Mouse (Mus musculus) gastrocnemius, postnatal 4 days (tissue): ENCODE measurements around the gene Slc22a27. TPM values are rescaled to one million over a fixed set of nuclear protein-coding genes. Genes with fewer than 3 reads are reported as not detected.
"Not testable (repeated sequence)": the region's sequence is repeated elsewhere in the genome, so short reads cannot be mapped to it uniquely, and the experiment has no call there.

Experiments
- DNase-seq, 2 experiments: peaks; one replicate each; pipeline ENCODE4 v3.0.0; 2021 to 2022; ENCODE audit warnings: low spot score in 2 of 2, mixed read lengths in 2 of 2
- long read RNA-seq, 2 experiments: library from polyadenylated mRNA; stranded (forward); transcript quantifications; one replicate each; pipeline ENCODE4 v2.0.0; 2021
- microRNA-seq: library from miRNA; unstranded; fragments of <30 nt; microRNA quantifications from one replicate; pipeline ENCODE4 v1.2.0, GENCODE M21; 2021
- total RNA-seq, 2 experiments: library from RNA; stranded (reverse); gene quantifications; 2 replicates each; pipeline ENCODE4 v1.2.3; 2021

Slc22a27 gene
- total RNA-seq, result under 1 TPM in 1 of 2 experiments, not detected in 1; 0.16 TPM
- long read RNA-seq, experiment 1, result 0 reads
- long read RNA-seq, experiment 2, result 0 reads

DNA sequence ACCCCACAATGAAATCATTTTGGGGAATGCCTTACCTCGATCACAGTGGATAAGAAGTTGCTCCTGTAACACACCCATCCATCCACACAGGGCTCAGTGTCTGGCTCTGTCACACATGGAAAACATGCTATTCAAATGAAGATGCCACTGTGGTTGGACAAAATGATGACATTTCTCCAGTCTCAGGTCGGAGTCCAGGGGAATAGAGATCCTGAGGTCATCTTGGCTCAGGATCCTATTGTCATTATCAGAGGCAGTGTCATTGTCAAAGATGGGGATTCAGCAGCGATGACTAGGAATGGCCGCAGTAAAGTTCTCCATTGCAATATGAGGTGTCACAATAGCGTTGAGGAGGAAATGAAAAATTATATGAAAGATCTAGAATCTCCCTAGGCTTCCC is at the start of gene Slc22a27:
Gene Slc22a27, minus strand, starts transcription at position 101 of the 400 bp plus-strand sequence.
- DNase-seq, result not testable (repeated sequence)

- DNase-seq, result not testable (repeated sequence)
Observed at GRCm38 (mm10) chr19:8011596-8011995, 45.8 kb upstream of the Slc22a27 start.

DNA sequence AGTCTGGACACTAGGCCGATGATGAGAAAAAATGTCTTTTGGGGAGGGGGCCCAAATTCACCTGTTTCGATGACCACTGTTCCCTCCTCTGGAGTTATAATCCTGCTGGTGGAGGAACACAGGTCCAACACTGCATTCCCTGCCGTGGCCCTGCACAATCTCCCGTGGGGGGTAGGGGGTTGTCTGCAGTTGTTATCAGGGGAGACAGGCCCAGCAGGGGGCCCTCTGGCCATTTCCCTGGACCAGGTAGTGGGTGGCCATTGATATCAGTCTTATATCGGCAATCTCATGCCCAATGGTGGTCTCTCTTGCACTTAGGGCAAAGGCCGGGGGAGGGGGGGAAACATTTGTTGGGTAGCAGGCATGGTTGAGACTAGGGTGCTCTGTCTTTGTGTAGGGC is 43.3 kb upstream of the Slc22a27 start:
- DNase-seq, result not testable (repeated sequence)

DNA sequence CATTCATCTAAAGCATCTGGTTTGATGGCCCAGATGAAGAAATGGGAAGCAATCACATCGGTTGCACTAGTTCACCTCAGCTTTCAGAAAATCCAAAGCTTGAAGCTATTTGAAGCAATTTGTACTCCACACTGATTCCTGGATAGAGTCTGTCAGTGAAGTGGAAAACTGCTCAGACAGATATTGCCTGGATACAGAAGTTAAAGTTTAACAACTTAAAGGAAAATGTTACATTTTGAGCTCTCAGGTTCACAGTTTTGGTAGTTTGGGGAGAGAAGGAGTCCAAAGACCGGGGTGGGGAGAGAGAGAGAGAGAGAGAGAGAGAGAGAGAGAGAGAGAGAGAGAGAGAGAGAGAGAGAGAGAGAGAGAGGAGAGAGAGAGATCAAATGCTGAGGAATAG is 2.9 kb upstream of the Slc22a27 start:
- no peak for DNase-seq

GRCm38 (mm10) chr19:7966550-7966949 is 723 bp upstream of the Slc22a27 start:
- DNase-seq, result not testable (repeated sequence)

DNA sequence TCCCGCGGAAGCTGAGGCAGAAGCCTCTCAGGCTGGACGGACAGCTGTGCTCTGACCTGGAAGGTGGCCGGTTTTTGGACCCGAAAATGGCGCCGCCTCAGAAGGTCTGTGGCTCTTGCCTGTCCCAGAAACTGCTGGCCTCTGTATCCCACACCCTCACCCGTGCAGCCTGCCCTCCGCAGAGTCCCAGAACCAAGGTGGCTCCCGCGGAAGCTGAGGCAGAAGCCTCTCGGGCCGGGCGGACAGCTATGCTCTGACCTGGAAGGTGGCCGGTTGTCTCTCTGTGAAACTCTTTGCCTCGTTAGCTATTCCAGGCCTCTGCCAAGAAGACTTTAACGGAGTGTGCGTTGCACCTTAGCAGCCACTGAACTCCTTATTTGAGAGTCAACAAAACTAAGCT is 26.4 kb downstream of the Slc22a27 start:
- not testable (repeated sequence) for DNase-seq

- no peak for DNase-seq
Observed at GRCm38 (mm10) chr19:7876626-7877025, 89.2 kb downstream of the Slc22a27 start.

DNA sequence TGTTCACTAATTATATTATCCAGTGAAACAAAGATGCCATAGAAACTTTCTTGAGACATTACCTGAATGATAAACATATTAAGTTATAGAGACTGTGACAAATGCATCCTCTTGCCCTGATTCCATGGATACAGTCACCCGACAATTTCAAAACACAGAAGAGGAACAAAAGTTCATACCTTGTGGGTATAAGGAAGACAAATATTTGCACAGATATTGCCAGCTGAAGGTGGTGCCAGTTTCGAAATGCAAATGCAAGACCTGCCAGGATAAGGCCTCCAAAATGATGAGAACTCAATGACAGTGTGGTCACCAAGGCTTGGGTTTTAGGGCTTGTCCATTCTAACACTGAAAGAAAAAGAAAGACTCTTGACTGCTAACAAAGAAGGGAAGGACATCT is 136.0 kb downstream of the Slc22a27 start:
- DNase-seq, result no peak

Small RNA genes within 50 kb of the gene (microRNA-seq; reads per million reads assigned to microRNA genes)
- gene Gm24951, result not detected

Other genes starting within 250 kb of the Slc22a27 start
- not detected for gene Slc22a26, start 163.4 kb downstream of the Slc22a27 start, total RNA-seq
- not detected for gene Slc22a28, start 166.0 kb upstream of the Slc22a27 start, total RNA-seq